Mouse (Mus musculus) right cerebral cortex, postnatal 10 days (tissue): ENCODE results near the gene Lrrc75b.
A peak's percentile ranks its signal among the peaks of the same experiment; 100 is the strongest.
"Not testable (repeated sequence)": the region's sequence is repeated elsewhere in the genome, so short reads cannot be mapped to it uniquely, and the experiment has no call there.

ENCODE experiments used
- DNase-seq, 2 experiments: peaks; one replicate each; pipeline ENCODE4 v3.0.0; 2021; ENCODE audit warnings: low spot score in 2 of 2

Gene Lrrc75b

GRCm38 (mm10) chr10:75534216-75534615 is 25.9 kb downstream of the Lrrc75b start:
- DNase-seq = no peak

GRCm38 (mm10) chr10:75531532-75532090 is 28.5 kb downstream of the Lrrc75b start:
- no peak for DNase-seq

DNA sequence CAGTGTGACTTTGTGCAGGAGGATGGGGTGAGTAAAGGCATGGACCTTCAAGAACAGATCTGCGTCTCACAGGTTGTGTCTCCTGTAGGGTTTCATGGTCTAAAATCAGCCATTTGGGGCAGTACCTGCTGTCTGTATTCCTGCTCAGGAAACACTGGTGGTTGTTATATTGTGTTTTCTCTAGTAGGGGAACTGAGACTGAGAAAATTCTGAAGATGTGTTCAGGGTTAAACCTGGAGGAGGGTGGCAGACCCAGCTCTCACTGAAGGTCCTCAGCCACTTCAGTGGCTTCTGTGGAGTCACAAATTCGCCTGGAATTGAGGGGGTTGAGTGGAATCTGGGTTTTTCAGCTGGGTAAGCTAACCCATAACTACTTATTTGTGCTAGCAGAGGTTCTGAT is 29.8 kb downstream of the Lrrc75b start:
- DNase-seq = no peak

DNA sequence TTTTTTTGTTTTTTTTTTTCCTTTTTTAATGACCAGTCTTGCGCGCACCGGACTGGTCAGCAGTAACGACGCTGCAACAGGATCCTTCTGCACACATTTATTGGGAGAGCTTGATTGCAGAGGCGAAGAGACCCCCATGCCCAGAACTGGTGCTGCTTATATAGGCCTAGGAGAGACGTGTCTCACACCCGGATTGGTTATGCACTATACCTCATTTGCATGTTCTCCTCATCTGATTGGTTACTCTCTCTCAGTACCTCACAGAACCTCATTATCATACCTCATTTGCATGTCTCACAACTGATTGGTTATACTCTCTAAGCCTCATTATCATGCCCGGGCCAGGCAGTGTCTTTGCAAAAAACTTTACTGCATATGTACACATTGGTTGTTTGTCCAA is 34.7 kb downstream of the Lrrc75b start:
- not testable (repeated sequence) for DNase-seq

GRCm38 (mm10) chr10:75521643-75522042 is 38.5 kb downstream of the Lrrc75b start:
- no peak for DNase-seq

DNA sequence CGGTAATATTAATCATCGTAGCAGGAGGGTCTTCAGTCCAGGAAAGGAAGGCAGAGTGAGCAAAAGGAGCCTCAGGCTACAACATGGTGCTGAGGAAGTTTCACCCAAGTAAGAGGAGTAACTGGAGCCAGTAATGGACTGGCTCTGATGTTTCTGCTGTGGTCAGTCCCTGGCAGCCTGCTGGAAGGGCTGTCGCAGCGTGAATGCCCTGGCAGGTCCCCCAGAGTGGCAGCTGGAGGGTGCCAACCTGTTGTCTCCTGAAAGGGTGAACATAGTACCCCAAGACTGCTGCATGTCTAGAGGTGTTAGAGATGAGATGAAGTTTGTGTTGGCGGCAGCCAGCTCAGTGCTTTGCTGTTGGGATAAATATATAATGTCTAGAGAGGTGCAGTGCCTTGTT is 39.5 kb downstream of the Lrrc75b start:
- DNase-seq = no peak

GRCm38 (mm10) chr10:75517758-75518143 is 42.4 kb downstream of the Lrrc75b start, which contains the start of gene Gucd1:
Gene Gucd1, minus strand, starts transcription at chr10:75517972.
- peak; percentile 98 for DNase-seq

GRCm38 (mm10) chr10:75517073-75517757 is 42.9 kb downstream of the Lrrc75b start, which contains the start of gene Snrpd3:
Gene Snrpd3, plus strand, starts transcription at chr10:75517551.
- peak; percentile 96 for DNase-seq

DNA sequence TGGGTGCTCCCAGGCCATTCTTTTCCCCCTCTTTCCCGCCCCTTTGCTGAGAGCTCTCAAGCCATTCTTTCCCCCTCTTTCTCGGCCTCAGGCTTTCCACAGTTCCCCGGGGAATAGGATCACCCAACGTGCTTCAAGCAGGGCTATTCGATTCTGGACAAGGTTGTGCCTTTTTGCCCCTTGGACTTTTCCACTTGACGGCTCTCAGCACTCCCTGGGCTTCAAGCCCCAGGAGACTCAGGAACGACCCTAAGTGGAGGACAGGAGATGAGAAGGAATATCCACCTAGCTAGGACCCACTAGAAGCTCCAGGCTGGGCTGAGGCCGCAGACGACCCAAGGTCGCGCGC is 43.4 kb downstream of the Lrrc75b start:
- peak in 1 of 2 experiments; percentile 43 for DNase-seq

DNA sequence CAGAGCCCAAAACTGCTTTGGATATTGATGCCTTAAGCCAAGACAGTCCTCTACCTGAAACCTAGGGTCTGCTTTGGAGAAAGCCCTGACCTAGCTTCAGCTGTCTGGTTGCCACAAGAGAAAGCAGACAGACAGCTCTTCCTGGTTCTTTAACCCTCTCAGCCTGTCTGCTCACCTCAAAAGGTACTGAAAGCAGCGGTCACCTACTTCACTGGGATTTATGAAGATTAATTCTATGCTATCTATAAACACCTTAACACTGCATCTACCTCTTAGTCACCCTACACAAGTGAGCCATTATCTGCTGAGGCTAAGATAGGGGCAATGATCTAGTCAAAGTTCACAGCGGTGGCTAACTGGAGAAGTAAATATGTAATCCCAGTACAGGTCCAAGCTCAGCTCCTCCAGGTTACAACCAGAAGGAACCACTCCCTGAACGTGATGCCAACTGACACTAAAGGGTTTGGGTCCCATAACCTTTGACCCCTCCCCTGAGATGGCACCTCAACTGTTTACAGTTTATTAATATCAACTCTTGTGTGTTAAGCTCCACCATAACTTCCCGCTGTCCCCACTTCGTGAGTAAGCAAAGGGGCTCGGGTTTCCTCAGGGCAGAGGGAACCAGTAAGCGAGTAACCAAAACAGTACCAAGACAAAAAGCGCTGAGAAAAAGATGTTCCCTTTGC is 43.9 kb downstream of the Lrrc75b start:
- DNase-seq = peak in 1 of 2 experiments; percentile 46

GRCm38 (mm10) chr10:75515216-75516037 is 44.7 kb downstream of the Lrrc75b start:
- no peak for DNase-seq

GRCm38 (mm10) chr10:75514361-75514760 is 45.8 kb downstream of the Lrrc75b start:
- no peak for DNase-seq

GRCm38 (mm10) chr10:75513306-75514067 is 46.6 kb downstream of the Lrrc75b start:
- DNase-seq = no peak

DNA sequence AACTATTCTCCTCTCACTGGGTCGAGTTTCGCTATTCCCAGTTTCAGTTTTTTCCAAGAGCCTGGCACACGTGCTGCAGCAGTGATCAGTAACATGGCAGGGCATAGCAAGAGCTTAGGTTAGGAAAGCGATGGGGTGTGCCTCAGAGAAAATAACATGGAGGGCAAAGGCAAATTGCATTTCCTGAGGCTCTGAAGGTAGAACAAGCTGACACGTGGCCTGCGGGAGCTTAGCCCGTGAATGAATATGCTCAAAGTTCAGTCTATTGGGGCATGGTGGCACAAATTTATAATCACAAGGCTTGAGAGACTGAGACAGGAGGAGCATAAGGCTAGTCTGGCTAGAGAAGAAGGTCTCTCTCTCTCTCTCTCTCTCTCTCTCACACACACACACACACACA is 47.3 kb downstream of the Lrrc75b start:
- DNase-seq = no peak

DNA sequence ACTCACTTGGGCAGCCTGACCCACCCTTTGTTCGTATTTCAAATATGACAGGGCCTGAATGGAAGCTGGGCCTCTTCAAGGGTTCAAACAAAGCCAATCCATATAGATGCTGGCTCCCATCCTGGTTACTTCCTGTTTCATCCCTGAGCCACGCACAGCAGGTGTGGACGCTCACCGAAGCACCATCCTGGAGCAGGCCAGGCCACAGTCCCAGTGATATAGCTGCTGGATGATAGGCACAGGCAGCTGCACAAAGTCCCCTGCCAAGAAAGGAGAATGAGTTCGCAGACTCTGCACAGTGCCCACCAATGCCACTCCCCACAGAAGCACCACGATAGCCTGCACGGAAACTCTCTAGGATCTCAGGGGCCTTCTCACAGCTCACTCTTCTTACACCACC is 48.2 kb downstream of the Lrrc75b start:
- no peak for DNase-seq

DNA sequence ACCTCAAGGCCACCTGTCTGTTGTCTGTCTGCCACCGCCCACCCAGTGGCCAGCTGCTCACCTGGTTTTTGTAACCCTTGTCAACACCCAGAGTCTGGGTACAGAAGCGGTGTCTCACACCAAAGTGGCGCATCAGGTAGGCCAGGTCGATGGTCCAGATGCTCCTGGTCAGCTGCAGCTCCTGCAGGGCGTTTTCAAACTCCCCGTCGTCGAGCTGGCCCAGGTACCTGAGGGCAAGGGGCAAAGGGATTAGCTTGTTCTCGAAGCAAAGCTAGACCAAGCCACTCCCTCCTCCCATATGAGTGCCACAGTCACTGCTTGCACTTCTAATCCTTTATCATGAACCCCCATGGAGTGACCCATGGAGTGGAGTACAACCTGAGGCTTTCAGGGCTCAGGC is 49.1 kb downstream of the Lrrc75b start:
- DNase-seq = no peak

- no peak for DNase-seq
Measured at GRCm38 (mm10) chr10:75510446-75510845, 49.7 kb downstream of the Lrrc75b start.

DNA sequence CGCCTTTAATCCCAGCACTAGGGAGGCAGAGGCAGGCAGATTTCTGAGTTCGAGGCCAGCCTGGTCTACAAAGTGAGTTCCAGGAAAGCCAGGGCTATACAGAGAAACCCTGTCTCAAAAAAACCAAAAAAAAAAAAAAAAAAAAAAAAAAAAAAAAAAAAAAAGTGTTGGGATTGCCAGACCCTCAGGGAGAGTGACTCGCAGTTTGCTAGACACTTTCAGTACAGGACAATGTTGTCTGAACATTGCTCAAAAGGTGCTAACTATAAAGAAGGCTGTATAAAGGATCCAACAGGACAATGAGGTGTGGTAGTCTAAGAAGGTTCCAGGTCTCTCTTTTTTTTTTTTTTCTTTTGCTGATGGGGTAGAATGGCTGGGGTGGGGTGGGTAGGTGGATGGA is 54.2 kb downstream of the Lrrc75b start:
- not testable (repeated sequence) for DNase-seq

DNA sequence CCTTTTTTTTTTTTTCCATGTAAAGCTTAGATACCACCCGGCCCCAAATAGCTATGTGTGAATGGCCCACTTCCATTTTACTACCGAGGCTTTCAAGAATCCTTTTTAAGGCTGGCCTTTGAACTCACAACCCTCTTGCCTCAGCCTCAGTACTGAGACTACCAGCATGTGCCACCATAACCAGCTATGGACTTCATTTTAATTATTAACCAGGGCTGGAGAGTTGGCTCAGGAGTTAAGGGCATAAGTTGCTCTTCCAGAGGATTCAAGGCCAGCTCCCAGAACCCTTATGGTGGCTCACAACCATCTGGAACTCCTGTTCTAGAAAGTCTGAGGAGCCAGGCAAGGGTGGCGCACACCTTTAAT is 55.0 kb downstream of the Lrrc75b start:
- no peak for DNase-seq

DNA sequence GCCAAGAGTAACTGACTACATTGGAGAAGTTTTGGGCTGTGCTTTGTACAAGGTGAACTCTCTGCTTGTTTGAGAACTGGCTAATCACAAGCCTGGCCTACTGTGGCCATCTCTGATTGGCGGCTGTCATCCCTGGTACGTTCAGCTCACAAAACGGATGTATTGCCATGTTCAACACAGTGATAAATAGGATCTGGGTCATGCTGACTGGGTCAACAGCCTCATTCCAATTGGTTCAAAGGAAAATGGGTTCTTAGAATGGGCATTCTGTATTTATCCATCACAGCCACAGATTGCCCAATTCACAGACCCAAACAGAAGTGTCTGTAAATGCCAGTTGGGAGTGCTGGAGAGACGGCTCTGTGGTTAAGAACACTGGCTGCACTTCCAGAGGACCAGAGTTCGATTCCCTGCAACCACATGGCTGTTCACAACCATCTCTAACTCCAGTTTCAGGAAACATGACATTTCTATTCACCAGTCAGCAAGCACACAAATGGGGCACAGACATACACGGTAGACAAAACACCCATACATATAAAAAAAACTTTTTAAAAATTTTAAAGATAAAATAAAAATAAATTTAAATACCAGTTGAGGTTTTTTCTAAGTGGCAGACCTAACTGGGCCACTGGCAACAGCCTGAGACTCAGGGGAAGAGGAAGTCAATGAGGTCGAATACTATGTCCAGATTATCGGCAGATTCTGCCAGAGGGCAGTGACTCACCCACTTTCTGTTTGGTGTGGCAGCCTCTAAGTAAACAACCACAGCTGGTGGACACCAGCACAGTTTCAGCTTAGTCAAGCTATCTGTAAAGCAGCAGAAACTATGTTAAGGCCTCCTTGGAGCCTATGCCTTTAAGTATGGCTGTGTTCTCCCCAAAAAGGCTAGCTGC is 55.6 kb downstream of the Lrrc75b start:
- no peak for DNase-seq

DNA sequence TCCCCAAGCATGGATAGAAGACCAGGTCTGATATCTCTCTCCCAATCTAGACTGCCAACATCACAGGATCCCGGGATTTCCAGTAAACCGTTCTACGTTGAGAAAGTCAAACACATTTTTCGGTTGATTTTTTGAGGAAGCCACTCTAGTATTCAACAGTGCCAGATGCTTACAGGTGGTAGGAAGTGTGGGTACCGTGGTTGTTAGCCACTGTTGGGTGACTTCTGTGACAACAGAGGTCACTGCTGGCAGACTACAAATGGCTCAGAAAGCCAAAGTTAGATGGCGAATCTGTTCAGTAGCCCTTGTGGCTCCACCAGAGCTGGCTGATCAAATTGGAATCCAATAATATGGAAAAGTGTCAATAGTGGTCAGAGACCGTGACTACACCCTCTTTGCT is 56.4 kb downstream of the Lrrc75b start:
- DNase-seq = no peak
